Mouse (Mus musculus): ENCODE data around the gene Cabp1.

The Cabp1 gene

GRCm38 (mm10) chr5:115208601-115209000 lies 14.4 kb upstream of the Cabp1 start:
- no peak for DNase-seq (ENCODE audit: low read depth)

- no peak for DNase-seq (ENCODE audit: low read depth)
Observed at GRCm38 (mm10) chr5:115207892-115208291, 13.7 kb upstream of the Cabp1 start.

- DNase-seq (ENCODE audit: low read depth), result no peak
Observed at GRCm38 (mm10) chr5:115207244-115207643, 13.1 kb upstream of the Cabp1 start.

- no peak for DNase-seq (ENCODE audit: low read depth)
Observed at GRCm38 (mm10) chr5:115204562-115205311, 10.6 kb upstream of the Cabp1 start.

GRCm38 (mm10) chr5:115203735-115204561 lies 9.8 kb upstream of the Cabp1 start:
- DNase-seq (ENCODE audit: low read depth), result no peak

- no peak for DNase-seq (ENCODE audit: low read depth)
Observed at GRCm38 (mm10) chr5:115194626-115195221, 543 bp upstream of the Cabp1 start.

GRCm38 (mm10) chr5:115193226-115193625 lies 955 bp downstream of the Cabp1 start:
- DNase-seq (ENCODE audit: low read depth), result no peak

GRCm38 (mm10) chr5:115192828-115193195 lies 1.4 kb downstream of the Cabp1 start:
- no peak for DNase-seq (ENCODE audit: low read depth)

- no peak for DNase-seq (ENCODE audit: low read depth)
Observed at GRCm38 (mm10) chr5:115191880-115192827, 2.0 kb downstream of the Cabp1 start.

GRCm38 (mm10) chr5:115190081-115190480 lies 4.1 kb downstream of the Cabp1 start:
- no peak for DNase-seq (ENCODE audit: low read depth)

GRCm38 (mm10) chr5:115188824-115189223 lies 5.4 kb downstream of the Cabp1 start:
- DNase-seq (ENCODE audit: low read depth), result no peak

GRCm38 (mm10) chr5:115187188-115188131 lies 6.7 kb downstream of the Cabp1 start:
- peak; percentile 88 for DNase-seq (ENCODE audit: low read depth)

- no peak for DNase-seq (ENCODE audit: low read depth)
Observed at GRCm38 (mm10) chr5:115186371-115187073, 7.7 kb downstream of the Cabp1 start.

GRCm38 (mm10) chr5:115184726-115185125 lies 9.5 kb downstream of the Cabp1 start:
- DNase-seq (ENCODE audit: low read depth), result no peak

- no peak for DNase-seq (ENCODE audit: low read depth)
Observed at GRCm38 (mm10) chr5:115183482-115183881, 10.7 kb downstream of the Cabp1 start.

- DNase-seq (ENCODE audit: low read depth), result no peak
Observed at GRCm38 (mm10) chr5:115182925-115183324, 11.3 kb downstream of the Cabp1 start.

GRCm38 (mm10) chr5:115181248-115181940 lies 12.8 kb downstream of the Cabp1 start:
- no peak for DNase-seq (ENCODE audit: low read depth)

- no peak for DNase-seq (ENCODE audit: low read depth)
Observed at GRCm38 (mm10) chr5:115179596-115179995, 14.6 kb downstream of the Cabp1 start.

- no peak for DNase-seq (ENCODE audit: low read depth)
Observed at GRCm38 (mm10) chr5:115177866-115178265, 16.3 kb downstream of the Cabp1 start.
